Mouse (Mus musculus): ENCODE results near the gene 2010111I01Rik.

DNA sequence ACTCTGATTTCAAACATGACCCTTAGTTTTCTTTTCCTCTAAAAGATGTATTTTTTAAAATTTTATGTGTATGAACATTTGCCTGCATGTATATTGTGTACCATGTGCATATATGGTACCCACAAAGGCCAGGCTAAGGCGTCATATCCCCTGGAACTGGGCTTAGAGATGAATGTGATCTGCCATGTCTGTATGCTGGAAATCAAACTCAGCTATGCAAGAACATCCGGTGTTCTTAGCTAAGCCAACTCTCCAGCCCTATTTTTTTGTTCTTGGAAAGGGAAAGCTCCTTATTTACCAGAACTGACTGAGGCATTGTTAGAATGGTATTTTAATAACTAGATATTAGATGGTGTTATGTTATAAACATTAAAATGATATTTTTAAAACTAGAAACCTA lies 75.2 kb downstream of the 2010111I01Rik start:
- no peak for TF ChIP-seq CTCF (IDR thresholded peaks at IDR 0.05; ENCODE audit: low read depth)
- no peak for TF ChIP-seq EP300 (IDR thresholded peaks at IDR 0.05; ENCODE audit: low read depth)

All from heart, postnatal 0 days (tissue).